In the genomic region with DNA sequence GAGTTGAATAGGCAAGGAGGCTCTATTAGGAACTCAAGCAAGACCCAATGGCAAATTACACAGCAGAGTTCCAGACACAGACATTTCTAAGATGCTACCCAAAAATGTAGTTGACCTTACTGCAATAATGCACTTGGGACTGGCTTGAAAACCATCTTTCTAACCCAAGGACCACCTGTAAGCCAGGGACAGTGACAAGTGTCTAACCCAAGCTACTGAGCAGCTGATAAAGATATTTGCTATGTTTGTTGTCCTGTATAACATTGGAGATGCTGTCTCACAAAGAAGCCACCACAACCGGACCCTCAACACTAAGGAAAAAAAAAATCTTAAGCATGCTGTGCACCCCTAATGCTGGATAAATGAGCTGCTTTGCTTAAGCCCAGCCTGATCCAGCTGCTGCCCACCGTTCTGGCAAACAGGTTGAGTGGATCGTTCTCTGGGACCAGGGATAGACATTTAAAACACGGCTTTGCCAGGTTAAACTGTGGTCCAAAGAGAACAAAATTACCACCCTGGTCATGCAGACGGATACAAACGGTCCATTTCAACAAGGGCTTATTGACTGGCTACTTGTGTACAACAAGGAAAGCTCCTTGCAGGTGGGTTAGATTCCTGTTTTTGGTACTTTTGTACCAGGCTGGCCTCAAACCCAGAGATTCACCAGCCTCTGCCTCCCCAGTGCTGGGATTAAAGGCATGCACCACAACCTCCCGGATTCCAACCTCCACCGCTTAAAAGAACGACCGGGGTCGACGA, we compare ENCODE assay signal across 8 mouse cellular contexts. TPM values are rescaled to one million over a fixed set of nuclear protein-coding genes. Genes with fewer than 3 reads are reported as not detected.
A peak's percentile ranks its signal among the peaks of the same experiment; 100 is the strongest.
DNase-seq lines count a peak whose midpoint lies in the region; ATAC-seq lines count a peak whose summit lies in the region.

No protein-coding gene starts in this region.

- ATAC-seq in megakaryocyte, adult 5-6 weeks (ENCODE audit: poor library complexity, severe bottlenecking), result no peak
- ATAC-seq in embryonic facial prominence, embryonic 14.5 days (ENCODE audit: low read depth), result no peak
- no peak for ATAC-seq in limb, embryonic 11.5 days (ENCODE audit: insufficient number of reproducible peaks, low FRiP score, low TSS enrichment, low read depth)
- no peak for ATAC-seq in stomach, embryonic 14.5 days (ENCODE audit: insufficient number of reproducible peaks, insufficient read depth, low FRiP score, low read depth)

- H3K27me3 ChIP-seq in megakaryocyte, embryonic 14.5 days (replicated peaks), result peaks cover 4% of the 10 kb centered on the region
- H3K27me3 ChIP-seq in embryonic facial prominence, embryonic 14.5 days (replicated peaks; ENCODE audit: control insufficient read depth, insufficient read depth, low read length), result no peaks in the 10 kb centered on the region
- no peaks in the 10 kb centered on the region for H3K27me3 ChIP-seq in limb, embryonic 11.5 days (ENCODE audit: control insufficient read depth, insufficient read depth, low read length)
- no peaks in the 10 kb centered on the region for H3K27me3 ChIP-seq in stomach, embryonic 14.5 days (ENCODE audit: control insufficient read depth, insufficient read depth, low read length)

- DNase-seq in embryonic facial prominence, embryonic 14.5 days (ENCODE audit: low spot score), result no peak
- DNase-seq in limb, embryonic 11.5 days (ENCODE audit: low spot score), result peak; percentile 30
- no peak for DNase-seq in gastrocnemius, adult 18-20 months (ENCODE audit: low spot score)
- DNase-seq in layer of hippocampus, postnatal 14 days (ENCODE audit: low spot score in 2 of 2), result no peak
- no peak for DNase-seq in urinary bladder, postnatal 36 days (ENCODE audit: low spot score in 2 of 2)

- peak overlapping the region; percentile 75 for H3K4me2 ChIP-seq in embryonic facial prominence, embryonic 14.5 days (ENCODE audit: low read depth, low read length)
- H3K4me2 ChIP-seq in limb, embryonic 11.5 days (ENCODE audit: low read depth, severe bottlenecking), result peak overlapping the region; percentile 79
- H3K4me2 ChIP-seq in stomach, embryonic 14.5 days (replicated peaks; ENCODE audit: low read depth, low read length), result peak overlapping the region; percentile 47

- 3% methylated on average over 12 of the region's 12 CpGs for WGBS in embryonic facial prominence, embryonic 14.5 days
- 4% methylated on average over 12 of the region's 12 CpGs for WGBS in limb, embryonic 11.5 days
- WGBS in stomach, embryonic 14.5 days, result 3% methylated on average over 12 of the region's 12 CpGs

- H3K36me3 ChIP-seq in megakaryocyte, embryonic 14.5 days (replicated peaks; ENCODE audit: low read length), result peaks cover 22% of the 10 kb centered on the region
- H3K36me3 ChIP-seq in embryonic facial prominence, embryonic 14.5 days (ENCODE audit: control insufficient read depth, insufficient read depth, low read length), result peaks cover 25% of the 10 kb centered on the region
- peaks cover 6% of the 10 kb centered on the region for H3K36me3 ChIP-seq in limb, embryonic 11.5 days (ENCODE audit: control insufficient read depth, insufficient read depth, low read length)
- H3K36me3 ChIP-seq in stomach, embryonic 14.5 days (ENCODE audit: control insufficient read depth, insufficient read depth, low read length), result peaks cover 13% of the 10 kb centered on the region

- H3K4me1 ChIP-seq in megakaryocyte, embryonic 14.5 days, result peaks cover 53% of the 10 kb centered on the region
- H3K4me1 ChIP-seq in embryonic facial prominence, embryonic 14.5 days (ENCODE audit: control insufficient read depth, insufficient read depth, low read length), result peaks cover 15% of the 10 kb centered on the region
- H3K4me1 ChIP-seq in limb, embryonic 11.5 days (ENCODE audit: control insufficient read depth, insufficient read depth, low read length), result peaks cover 9% of the 10 kb centered on the region; the same call in 1 of the 2 replicates
- H3K4me1 ChIP-seq in stomach, embryonic 14.5 days (ENCODE audit: control insufficient read depth, insufficient read depth, low read length), result peaks cover 17% of the 10 kb centered on the region; the same call in 1 of the 2 replicates

- peak overlapping the region; percentile 74; the same call in 1 of the 2 replicates for H3K27ac ChIP-seq in embryonic facial prominence, embryonic 14.5 days (replicated peaks; ENCODE audit: low read depth, low read length)
- peak overlapping the region; percentile 47 for H3K27ac ChIP-seq in limb, embryonic 11.5 days (replicated peaks; ENCODE audit: low read depth, low read length)
- H3K27ac ChIP-seq in stomach, embryonic 14.5 days (ENCODE audit: low read length), result peak overlapping the region; percentile 70; the same call in 1 of the 2 replicates

- peak overlapping the region; percentile 89 for H3K9ac ChIP-seq in embryonic facial prominence, embryonic 14.5 days (ENCODE audit: low read depth, low read length)
- peak overlapping the region; percentile 78 for H3K9ac ChIP-seq in limb, embryonic 11.5 days (ENCODE audit: low read length)
- H3K9ac ChIP-seq in stomach, embryonic 14.5 days (replicated peaks; ENCODE audit: low read depth, low read length), result peak overlapping the region; percentile 65

- H3K4me3 ChIP-seq in megakaryocyte, embryonic 14.5 days (replicated peaks), result peak overlapping the region; percentile 100
- peak overlapping the region; percentile 70 for H3K4me3 ChIP-seq in embryonic facial prominence, embryonic 14.5 days (ENCODE audit: low read depth, low read length)
- H3K4me3 ChIP-seq in limb, embryonic 11.5 days (ENCODE audit: low read depth, low read length), result peak overlapping the region; percentile 83
- peak overlapping the region; percentile 71 for H3K4me3 ChIP-seq in stomach, embryonic 14.5 days (ENCODE audit: low read depth, low read length)

- H3K9me3 ChIP-seq in megakaryocyte, embryonic 14.5 days, result no peaks in the 10 kb centered on the region
- no peaks in the 10 kb centered on the region for H3K9me3 ChIP-seq in embryonic facial prominence, embryonic 14.5 days (ENCODE audit: control insufficient read depth, low read length)
- no peaks in the 10 kb centered on the region for H3K9me3 ChIP-seq in limb, embryonic 11.5 days (ENCODE audit: control insufficient read depth, low read length)
- no peaks in the 10 kb centered on the region for H3K9me3 ChIP-seq in stomach, embryonic 14.5 days (ENCODE audit: control insufficient read depth, low read depth, low read length)

RNA-seq across cellular contexts. Expression of gene Ndufb10, which starts 1.0 kb away (rescaled TPM):
- 519 and 729 TPM in 2 replicates for polyA plus RNA-seq in megakaryocyte, embryonic 14.5 days (2012; ENCODE audit: insufficient read depth, low replicate concordance)
- 186 and 217 TPM in 2 replicates for total RNA-seq in megakaryocyte, adult 5-6 weeks (2015)
- 251 and 266 TPM in 2 replicates for total RNA-seq in megakaryocyte, adult 5-6 weeks (2017)
- 233 and 267 TPM in 2 replicates for polyA plus RNA-seq in embryonic facial prominence, embryonic 14.5 days (2014; fragmentation: Nextera tagmentation; extraction: Ambion mirVana)
- 211 and 216 TPM in 2 replicates for polyA plus RNA-seq in limb, embryonic 11.5 days (2014; fragmentation: Nextera tagmentation; extraction: Ambion mirVana)
- 226 and 259 TPM in 2 replicates for polyA plus RNA-seq in stomach, embryonic 14.5 days (2014; fragmentation: Nextera tagmentation; extraction: Ambion mirVana)
- total RNA-seq in gastrocnemius, adult 18-20 months (2021), result 100 to 1,000 TPM; 428 to 481 TPM
- total RNA-seq in layer of hippocampus, postnatal 14 days (2021), result 100 to 1,000 TPM; 186 to 200 TPM

RNA-seq across cellular contexts. Expression of gene Rpl3l, which starts 4.3 kb away (rescaled TPM):
- 0.35 TPM in 1 of 2 replicates, not detected in the other for polyA plus RNA-seq in megakaryocyte, embryonic 14.5 days (2012; ENCODE audit: insufficient read depth, low replicate concordance)
- 0.45 and 0.52 TPM in 2 replicates for total RNA-seq in megakaryocyte, adult 5-6 weeks (2015)
- 0.15 and 1.5 TPM in 2 replicates for total RNA-seq in megakaryocyte, adult 5-6 weeks (2017)
- polyA plus RNA-seq in embryonic facial prominence, embryonic 14.5 days (2014; fragmentation: Nextera tagmentation; extraction: Ambion mirVana), result 0.39 TPM in 1 of 2 replicates, not detected in the other
- not detected in 2 replicates for polyA plus RNA-seq in limb, embryonic 11.5 days (2014; fragmentation: Nextera tagmentation; extraction: Ambion mirVana)
- 0.26 TPM in 1 of 2 replicates, not detected in the other for polyA plus RNA-seq in stomach, embryonic 14.5 days (2014; fragmentation: Nextera tagmentation; extraction: Ambion mirVana)
- 100 to 1,000 TPM; 764 to 767 TPM for total RNA-seq in gastrocnemius, adult 18-20 months (2021)
- total RNA-seq in layer of hippocampus, postnatal 14 days (2021), result 1 to 10 TPM in 1 of 2 experiments, under 1 TPM in 1; 0.79 to 1.0 TPM

RNA-seq across cellular contexts. Expression of gene Rps2, which starts 5.4 kb away (rescaled TPM):
- 653 and 1,069 TPM in 2 replicates for polyA plus RNA-seq in megakaryocyte, embryonic 14.5 days (2012; ENCODE audit: insufficient read depth, low replicate concordance)
- total RNA-seq in megakaryocyte, adult 5-6 weeks (2015), result 2,172 and 2,303 TPM in 2 replicates
- 591 and 664 TPM in 2 replicates for total RNA-seq in megakaryocyte, adult 5-6 weeks (2017)
- polyA plus RNA-seq in embryonic facial prominence, embryonic 14.5 days (2014; fragmentation: Nextera tagmentation; extraction: Ambion mirVana), result 1,571 and 1,579 TPM in 2 replicates
- polyA plus RNA-seq in limb, embryonic 11.5 days (2014; fragmentation: Nextera tagmentation; extraction: Ambion mirVana), result 1,548 and 1,633 TPM in 2 replicates
- 1,483 and 1,587 TPM in 2 replicates for polyA plus RNA-seq in stomach, embryonic 14.5 days (2014; fragmentation: Nextera tagmentation; extraction: Ambion mirVana)
- 100 to 1,000 TPM; 548 to 574 TPM for total RNA-seq in gastrocnemius, adult 18-20 months (2021)
- total RNA-seq in layer of hippocampus, postnatal 14 days (2021), result 100 to 1,000 TPM; 494 to 506 TPM

RNA-seq across cellular contexts. Expression of gene Rnf151, which starts 5.4 kb away (rescaled TPM):
- polyA plus RNA-seq in megakaryocyte, embryonic 14.5 days (2012; ENCODE audit: insufficient read depth, low replicate concordance), result 0.74 TPM in 1 of 2 replicates, not detected in the other
- total RNA-seq in megakaryocyte, adult 5-6 weeks (2015), result not detected in 2 replicates
- not detected in 2 replicates for total RNA-seq in megakaryocyte, adult 5-6 weeks (2017)
- 0.17 TPM in 1 of 2 replicates, not detected in the other for polyA plus RNA-seq in embryonic facial prominence, embryonic 14.5 days (2014; fragmentation: Nextera tagmentation; extraction: Ambion mirVana)
- polyA plus RNA-seq in limb, embryonic 11.5 days (2014; fragmentation: Nextera tagmentation; extraction: Ambion mirVana), result 0.16 TPM in 1 of 2 replicates, not detected in the other
- polyA plus RNA-seq in stomach, embryonic 14.5 days (2014; fragmentation: Nextera tagmentation; extraction: Ambion mirVana), result not detected in 2 replicates
- total RNA-seq in gastrocnemius, adult 18-20 months (2021), result not detected
- total RNA-seq in layer of hippocampus, postnatal 14 days (2021), result not detected

RNA-seq across cellular contexts. Expression of gene Msrb1, which starts 13.1 kb away (rescaled TPM):
- polyA plus RNA-seq in megakaryocyte, embryonic 14.5 days (2012; ENCODE audit: insufficient read depth, low replicate concordance), result 19.0 and 40.5 TPM in 2 replicates
- 1,003 and 1,039 TPM in 2 replicates for total RNA-seq in megakaryocyte, adult 5-6 weeks (2015)
- total RNA-seq in megakaryocyte, adult 5-6 weeks (2017), result 540 and 544 TPM in 2 replicates
- polyA plus RNA-seq in embryonic facial prominence, embryonic 14.5 days (2014; fragmentation: Nextera tagmentation; extraction: Ambion mirVana), result 28.7 and 30.3 TPM in 2 replicates
- polyA plus RNA-seq in limb, embryonic 11.5 days (2014; fragmentation: Nextera tagmentation; extraction: Ambion mirVana), result 24.9 and 27.0 TPM in 2 replicates
- polyA plus RNA-seq in stomach, embryonic 14.5 days (2014; fragmentation: Nextera tagmentation; extraction: Ambion mirVana), result 40.3 and 41.3 TPM in 2 replicates
- total RNA-seq in gastrocnemius, adult 18-20 months (2021), result 100 to 1,000 TPM; 139 to 179 TPM
- total RNA-seq in layer of hippocampus, postnatal 14 days (2021), result 10 to 100 TPM; 44.4 to 51.2 TPM
